Mouse (Mus musculus): ENCODE data around the gene Mdm2. TPM values are rescaled to one million over a fixed set of nuclear protein-coding genes. Genes with fewer than 3 reads are reported as not detected.
A peak's percentile ranks its signal among the peaks of the same experiment; 100 is the strongest.

Gene Mdm2
- polyA plus RNA-seq, 1 experiment, result 39.2 TPM

- Histone ChIP-seq H3K27ac (ENCODE audit: insufficient read depth, low read depth, low read length) (peak overlapping the region; percentile 94), H3K36me3 (ENCODE audit: control insufficient read depth, insufficient read depth, low read length) (no peaks in the 10 kb centered on the region), H3K4me3 (ENCODE audit: low read depth, low read length) (peak overlapping the region; percentile 43), H3K27me3 (ENCODE audit: control insufficient read depth, insufficient read depth, low read length) (no peaks in the 10 kb centered on the region), H3K4me1 (ENCODE audit: control insufficient read depth, insufficient read depth, insufficient read length, low read length) (peaks cover 4% of the 10 kb centered on the region; the same call in 1 of the 2 replicates)
- 58% methylated on average over 15 of the region's 15 CpGs for WGBS
- TF ChIP-seq CTCF (IDR thresholded peaks at IDR 0.05; ENCODE audit: extremely low read depth, insufficient read length, insufficient replicate concordance, low read depth, low read length), result no peak
- TF ChIP-seq POLR2A (IDR thresholded peaks at IDR 0.05; ENCODE audit: low read depth, low read length), result no peak; the same call in 1 of the 2 replicates
Measured at GRCm38 (mm10) chr10:117662316-117663055, 48.1 kb downstream of the Mdm2 start.

- peaks cover 4% of the 10 kb centered on the region; the same call in 1 of the 2 replicates for H3K4me1 ChIP-seq (ENCODE audit: control insufficient read depth, insufficient read depth, insufficient read length, low read length)
- no peak overlapping the region for H3K27ac ChIP-seq (ENCODE audit: insufficient read depth, low read depth, low read length)
- no peak for TF ChIP-seq CTCF (IDR thresholded peaks at IDR 0.05; ENCODE audit: extremely low read depth, insufficient read length, insufficient replicate concordance, low read depth, low read length)
- TF ChIP-seq POLR2A (IDR thresholded peaks at IDR 0.05; ENCODE audit: low read depth, low read length), result no peak
- no peak overlapping the region for H3K4me3 ChIP-seq (ENCODE audit: low read depth, low read length)
- H3K36me3 ChIP-seq (ENCODE audit: control insufficient read depth, insufficient read depth, low read length), result no peaks in the 10 kb centered on the region
- no peaks in the 10 kb centered on the region for H3K27me3 ChIP-seq (ENCODE audit: control insufficient read depth, insufficient read depth, low read length)
- WGBS, result 73% methylated on average over 11 of the region's 11 CpGs
Measured at GRCm38 (mm10) chr10:117659819-117660218, 50.7 kb downstream of the Mdm2 start.

- H3K27me3 ChIP-seq (ENCODE audit: control insufficient read depth, insufficient read depth, low read length), result no peaks in the 10 kb centered on the region; the same call in 1 of the 2 replicates
- TF ChIP-seq CTCF (IDR thresholded peaks at IDR 0.05; ENCODE audit: extremely low read depth, insufficient read length, insufficient replicate concordance, low read depth, low read length), result no peak
- no peak for TF ChIP-seq POLR2A (IDR thresholded peaks at IDR 0.05; ENCODE audit: low read depth, low read length)
- H3K36me3 ChIP-seq (ENCODE audit: control insufficient read depth, insufficient read depth, low read length), result no peaks in the 10 kb centered on the region
- no peak overlapping the region for H3K27ac ChIP-seq (ENCODE audit: insufficient read depth, low read depth, low read length)
- WGBS, result 79% methylated on average over 11 of the region's 11 CpGs
- H3K4me3 ChIP-seq (ENCODE audit: low read depth, low read length), result no peak overlapping the region
- peaks cover 5% of the 10 kb centered on the region; the same call in 1 of the 2 replicates for H3K4me1 ChIP-seq (ENCODE audit: control insufficient read depth, insufficient read depth, insufficient read length, low read length)
Measured at GRCm38 (mm10) chr10:117659430-117659813, 51.1 kb downstream of the Mdm2 start.

DNA sequence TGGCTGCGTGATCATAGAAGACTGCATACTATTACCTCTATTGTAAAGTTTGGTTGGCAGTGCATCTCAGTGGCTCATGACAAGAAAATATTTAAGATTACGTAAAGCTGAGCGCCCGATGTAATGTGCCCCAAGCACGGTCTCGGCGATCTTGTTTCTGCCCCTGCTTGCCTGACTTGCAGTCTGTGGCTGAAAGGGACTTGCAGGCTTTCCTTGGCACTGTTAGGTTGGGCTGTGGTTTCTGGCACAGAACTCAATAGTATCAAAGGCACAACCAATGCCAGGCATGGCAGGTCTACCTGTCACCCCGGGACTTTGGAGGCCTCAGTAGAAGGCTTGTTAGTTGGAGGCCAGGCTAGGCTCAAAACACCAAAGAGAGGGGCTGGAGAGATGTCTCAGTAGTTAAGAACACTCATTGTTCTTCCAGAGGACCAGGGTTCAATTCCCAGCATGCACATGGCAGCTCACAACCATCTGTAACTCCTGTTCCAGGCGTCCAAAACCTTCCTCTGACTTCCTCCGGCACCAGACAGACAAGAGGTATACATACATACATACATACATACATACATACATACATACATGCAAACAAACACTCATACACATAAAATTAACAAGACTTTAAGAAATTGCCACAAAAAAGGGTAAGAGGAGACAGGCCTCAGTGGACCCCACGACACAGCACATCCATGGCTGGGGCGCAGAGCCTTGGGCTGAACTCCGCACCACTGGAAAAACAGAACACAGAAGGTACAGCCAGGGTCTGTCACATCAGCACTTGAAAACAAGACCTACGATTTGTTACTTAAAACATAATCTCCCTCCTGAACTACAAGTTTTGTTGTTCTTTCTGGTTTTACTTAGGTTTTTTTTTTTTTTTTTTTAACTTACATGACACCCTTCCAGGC is 51.8 kb downstream of the Mdm2 start:
- TF ChIP-seq CTCF (IDR thresholded peaks at IDR 0.05; ENCODE audit: extremely low read depth, insufficient read length, insufficient replicate concordance, low read depth, low read length) (no peak), POLR2A (IDR thresholded peaks at IDR 0.05; ENCODE audit: low read depth, low read length) (no peak)
- 95% methylated on average over 14 of the region's 14 CpGs for WGBS
- no peak overlapping the region for H3K4me3 ChIP-seq (ENCODE audit: low read depth, low read length)
- H3K36me3 ChIP-seq (ENCODE audit: control insufficient read depth, insufficient read depth, low read length), result no peaks in the 10 kb centered on the region
- no peak overlapping the region for H3K27ac ChIP-seq (ENCODE audit: insufficient read depth, low read depth, low read length)
- H3K4me1 ChIP-seq (ENCODE audit: control insufficient read depth, insufficient read depth, insufficient read length, low read length), result peaks cover 5% of the 10 kb centered on the region; the same call in 1 of the 2 replicates
- no peaks in the 10 kb centered on the region; the same call in 1 of the 2 replicates for H3K27me3 ChIP-seq (ENCODE audit: control insufficient read depth, insufficient read depth, low read length)

- TF ChIP-seq CTCF (IDR thresholded peaks at IDR 0.05; ENCODE audit: extremely low read depth, insufficient read length, insufficient replicate concordance, low read depth, low read length) (no peak), POLR2A (IDR thresholded peaks at IDR 0.05; ENCODE audit: low read depth, low read length) (no peak)
- 92% methylated on average over 3 of the region's 3 CpGs for whole genome bisulfite sequencing
- H3K36me3 ChIP-seq (ENCODE audit: control insufficient read depth, insufficient read depth, low read length), result no peaks in the 10 kb centered on the region
- H3K4me3 ChIP-seq (ENCODE audit: low read depth, low read length), result no peak overlapping the region
- no peaks in the 10 kb centered on the region; the same call in 1 of the 2 replicates for H3K27me3 ChIP-seq (ENCODE audit: control insufficient read depth, insufficient read depth, low read length)
- peaks cover 5% of the 10 kb centered on the region; the same call in 1 of the 2 replicates for H3K4me1 ChIP-seq (ENCODE audit: control insufficient read depth, insufficient read depth, insufficient read length, low read length)
- no peak overlapping the region for H3K27ac ChIP-seq (ENCODE audit: insufficient read depth, low read depth, low read length)
Measured at GRCm38 (mm10) chr10:117657659-117658306, 52.8 kb downstream of the Mdm2 start.

DNA sequence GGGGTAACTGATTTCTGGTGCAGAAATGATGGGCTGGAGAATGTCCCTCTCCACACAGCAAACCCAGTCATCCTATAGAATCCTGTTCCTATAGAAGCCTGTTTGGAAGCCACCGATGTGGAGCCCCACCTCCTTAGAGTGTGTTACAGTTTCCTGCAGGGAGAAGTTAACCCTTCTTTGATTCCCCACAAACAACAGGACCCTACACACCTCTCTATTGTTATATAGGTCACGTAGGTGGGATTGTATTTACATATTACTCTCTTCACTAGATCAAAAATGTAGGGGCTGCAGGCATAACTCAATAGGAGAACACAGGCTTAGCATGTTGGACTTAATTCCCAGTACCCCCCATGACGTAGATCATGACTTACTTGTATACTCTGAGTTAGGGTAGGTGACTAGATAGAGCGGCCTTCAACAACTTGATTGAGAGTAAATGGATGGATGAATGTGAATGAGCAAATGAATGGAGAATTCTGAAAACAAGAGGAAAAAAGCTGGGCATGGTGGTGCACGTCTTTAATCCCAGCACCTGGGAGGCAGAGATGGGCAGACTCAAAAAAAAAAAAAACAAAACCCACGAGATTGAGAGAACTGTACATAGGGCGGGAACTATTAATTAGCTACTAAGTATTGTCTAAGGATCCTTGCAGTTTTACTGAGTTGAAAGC is 53.4 kb downstream of the Mdm2 start:
- no peaks in the 10 kb centered on the region; the same call in 1 of the 2 replicates for H3K27me3 ChIP-seq (ENCODE audit: control insufficient read depth, insufficient read depth, low read length)
- 85% methylated on average over 7 of the region's 7 CpGs for WGBS
- peaks cover 5% of the 10 kb centered on the region; the same call in 1 of the 2 replicates for H3K4me1 ChIP-seq (ENCODE audit: control insufficient read depth, insufficient read depth, insufficient read length, low read length)
- H3K27ac ChIP-seq (ENCODE audit: insufficient read depth, low read depth, low read length), result no peak overlapping the region
- TF ChIP-seq POLR2A (IDR thresholded peaks at IDR 0.05; ENCODE audit: low read depth, low read length), result no peak
- TF ChIP-seq CTCF (IDR thresholded peaks at IDR 0.05; ENCODE audit: extremely low read depth, insufficient read length, insufficient replicate concordance, low read depth, low read length), result no peak
- H3K36me3 ChIP-seq (ENCODE audit: control insufficient read depth, insufficient read depth, low read length), result no peaks in the 10 kb centered on the region
- H3K4me3 ChIP-seq (ENCODE audit: low read depth, low read length), result no peak overlapping the region
